Mouse (Mus musculus) G1E-ER4 (cell line): ENCODE data around the gene Gm8020. TPM values are rescaled to one million over a fixed set of nuclear protein-coding genes. Genes with fewer than 3 reads are reported as not detected.
"Not testable (repeated sequence)": the region's sequence is repeated elsewhere in the genome, so short reads cannot be mapped to it uniquely, and the experiment has no call there.

Experiments
- GATA1 ChIP-seq: IDR thresholded peaks from one replicate; pipeline ENCODE4 v1.8.0; 2012; ENCODE audit warnings: low read length, inconsistent platforms
- polyA plus RNA-seq: library from polyadenylated mRNA; stranded (reverse); fragments of >175 nt; gene quantifications from 2 replicates; pipeline ENCODE4 v1.2.3, GENCODE M21; 2012

Gm8020 gene
- polyA plus RNA-seq: not detected in 2 replicates

GRCm38 (mm10) chr14:42502249-42502648, at the start of gene Gm8020:
Gm8020 (minus strand) TSS chr14:42502349.
- not testable (repeated sequence) for TF ChIP-seq GATA1

- TF ChIP-seq GATA1: not testable (repeated sequence)
Observed at GRCm38 (mm10) chr14:42524182-42524581, 22.0 kb upstream of the Gm8020 start, which contains the start of gene Gm8024. Gm8024 (minus strand) TSS chr14:42524282.

GRCm38 (mm10) chr14:42463581-42463980, 38.6 kb downstream of the Gm8020 start, which contains the start of gene Gm8011:
Gm8011 (plus strand) TSS chr14:42463881.
- not testable (repeated sequence) for TF ChIP-seq GATA1

Other genes starting within 250 kb of the Gm8020 start
- gene Gm17026, start 242.3 kb downstream of the Gm8020 start, polyA plus RNA-seq: not detected in 2 replicates
- gene Gm9611, start 205.0 kb downstream of the Gm8020 start, polyA plus RNA-seq: not detected in 2 replicates
- gene Gm7995, start 192.1 kb downstream of the Gm8020 start, polyA plus RNA-seq: not detected in 2 replicates
- gene Gm8005, start 62.7 kb downstream of the Gm8020 start, polyA plus RNA-seq: not detected in 2 replicates
- gene Gm8011, start 38.5 kb downstream of the Gm8020 start, polyA plus RNA-seq: not detected in 2 replicates
- not detected in 2 replicates for gene Gm8024, start 21.9 kb upstream of the Gm8020 start, polyA plus RNA-seq
- gene Gm17124, start 97.5 kb upstream of the Gm8020 start, polyA plus RNA-seq: not detected in 2 replicates
- not detected in 2 replicates for gene Gm3633, start 139.6 kb upstream of the Gm8020 start, polyA plus RNA-seq
- gene Gm10378, start 153.6 kb upstream of the Gm8020 start, polyA plus RNA-seq: not detected in 2 replicates